Mouse (Mus musculus): ENCODE measurements around the gene Itga9. TPM values are rescaled to one million over a fixed set of nuclear protein-coding genes. Genes with fewer than 3 reads are reported as not detected.

The Itga9 gene
- polyA plus RNA-seq (2012; fragmentation: generic; extraction: Trizol) = not detected
- long read RNA-seq, experiment 1 = 0 reads
- long read RNA-seq, experiment 2 = 0 reads

DNA sequence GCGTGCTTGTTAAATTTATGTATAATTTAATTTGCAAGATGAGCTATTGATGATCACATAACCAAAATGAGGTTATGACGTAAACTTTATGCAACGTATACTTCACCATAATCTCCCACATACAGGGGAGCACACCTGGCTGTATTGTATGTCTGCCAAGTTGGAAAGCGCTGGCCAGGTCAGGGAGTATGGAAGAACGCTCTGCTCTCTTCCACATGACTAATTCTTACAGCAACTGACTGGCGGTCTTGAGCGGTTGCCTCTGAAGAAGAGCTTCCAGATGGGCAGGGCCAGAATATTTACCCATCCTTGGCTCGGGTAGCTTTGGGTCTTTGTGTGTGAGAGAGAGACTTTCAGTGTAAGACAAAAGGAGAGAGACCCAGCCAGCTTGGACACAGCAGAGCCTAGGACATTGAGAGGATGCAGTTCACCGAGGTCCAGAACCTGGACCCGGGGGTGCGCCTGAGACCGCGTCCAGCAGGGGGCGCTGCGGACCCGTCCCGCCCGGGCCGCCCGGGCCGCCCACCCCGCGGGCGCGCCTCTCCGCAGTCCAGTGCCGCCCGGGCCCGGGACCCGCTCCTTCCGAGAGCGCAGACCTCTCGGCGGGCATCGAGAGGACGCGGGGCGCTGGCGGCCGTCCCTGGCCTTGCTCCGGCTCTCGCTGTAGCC lies at the start of gene Itga9:
Gene Itga9 (plus strand): TSS at position 543 of the 669 bp plus-strand sequence.
- Histone ChIP-seq H3K27me3 (ENCODE audit: control insufficient read depth, insufficient read depth, insufficient read length) (peaks cover 51% of the 10 kb centered on the region), H3K79me3 (ENCODE audit: low read depth) (no peaks in the 10 kb centered on the region), H3K79me2 (ENCODE audit: control insufficient read depth, insufficient read depth) (no peaks in the 10 kb centered on the region), H3K36me3 (ENCODE audit: control insufficient read depth, insufficient read depth) (no peaks in the 10 kb centered on the region), H3ac (ENCODE audit: control insufficient read depth, insufficient read length, low read depth) (no peak within 1 kb of the TSS), H3K4me3 (ENCODE audit: insufficient read depth, poor library complexity, severe bottlenecking) (no peak within 1 kb of the TSS)
- TF ChIP-seq MAX (IDR thresholded peaks at IDR 0.05) = no peak
- peak; percentile 75 for TF ChIP-seq CTCF (IDR thresholded peaks at IDR 0.05; ENCODE audit: control insufficient read depth, insufficient read depth, insufficient read length)

DNA sequence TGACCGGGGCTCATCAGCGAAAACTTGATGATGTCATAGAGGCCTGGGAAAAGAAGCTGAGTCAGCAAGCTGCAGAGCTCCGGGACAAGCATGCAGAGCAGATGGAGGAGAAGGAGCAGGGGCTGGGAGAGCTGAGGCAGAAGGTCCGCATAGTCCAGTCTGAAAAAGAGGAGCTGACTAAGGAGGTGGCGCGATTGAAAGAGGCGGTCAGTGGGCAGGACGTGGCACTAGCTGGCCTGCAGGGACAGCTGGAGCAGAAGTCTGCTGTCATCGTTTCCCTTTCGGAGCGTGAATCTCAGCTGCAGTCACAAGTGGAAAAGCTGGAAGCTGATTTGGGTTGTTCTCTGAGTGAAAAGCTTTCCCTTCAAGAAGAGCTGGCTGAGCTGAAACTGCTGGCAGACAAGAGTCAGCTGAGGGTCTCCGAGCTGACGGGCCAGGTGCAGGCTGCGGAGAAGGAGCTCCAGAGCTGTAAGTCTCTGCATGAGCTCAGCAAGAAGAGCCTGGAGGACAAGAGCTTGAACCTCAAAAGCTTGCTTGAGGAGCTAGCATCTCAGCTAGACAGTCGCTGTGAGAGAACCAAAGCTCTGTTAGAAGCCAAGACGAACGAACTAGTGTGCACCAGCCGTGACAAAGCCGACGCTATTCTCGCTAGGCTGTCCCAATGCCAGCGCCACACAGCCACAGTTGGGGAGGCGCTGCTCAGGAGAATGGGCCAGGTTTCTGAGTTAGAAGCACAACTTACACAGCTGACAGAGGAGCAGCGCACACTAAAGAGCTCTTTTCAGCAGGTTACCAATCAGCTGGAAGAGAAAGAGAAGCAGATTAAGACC lies 49.3 kb upstream of the Itga9 start:
- Histone ChIP-seq H3K36me3 (ENCODE audit: control insufficient read depth, insufficient read depth) (peaks cover 38% of the 10 kb centered on the region), H3K27me3 (ENCODE audit: control insufficient read depth, insufficient read depth, insufficient read length) (no peaks in the 10 kb centered on the region), H3K79me2 (ENCODE audit: control insufficient read depth, insufficient read depth) (no peaks in the 10 kb centered on the region), H3K4me3 (ENCODE audit: insufficient read depth, poor library complexity, severe bottlenecking) (no peak overlapping the region), H3ac (ENCODE audit: control insufficient read depth, insufficient read length, low read depth) (no peak overlapping the region), H3K79me3 (ENCODE audit: low read depth) (no peaks in the 10 kb centered on the region)
- TF ChIP-seq MYOD1 (IDR thresholded peaks at IDR 0.05; ENCODE audit: control insufficient read depth, insufficient read length, low read depth) = no peak
- no peak for TF ChIP-seq FOSL1 (IDR thresholded peaks at IDR 0.05; ENCODE audit: insufficient read depth, low read length, poor library complexity, severe bottlenecking)
- no peak for TF ChIP-seq CTCF (IDR thresholded peaks at IDR 0.05; ENCODE audit: control insufficient read depth, insufficient read depth, insufficient read length)
- no peak for TF ChIP-seq MAX (IDR thresholded peaks at IDR 0.05)
- no peak for TF ChIP-seq CEBPB (IDR thresholded peaks at IDR 0.05; ENCODE audit: low read depth)
- TF ChIP-seq MYOG (IDR thresholded peaks at IDR 0.05; ENCODE audit: control insufficient read depth, extremely low read depth, insufficient read length) = no peak
- no peak for TF ChIP-seq USF1 (IDR thresholded peaks at IDR 0.05; ENCODE audit: low read depth)

DNA sequence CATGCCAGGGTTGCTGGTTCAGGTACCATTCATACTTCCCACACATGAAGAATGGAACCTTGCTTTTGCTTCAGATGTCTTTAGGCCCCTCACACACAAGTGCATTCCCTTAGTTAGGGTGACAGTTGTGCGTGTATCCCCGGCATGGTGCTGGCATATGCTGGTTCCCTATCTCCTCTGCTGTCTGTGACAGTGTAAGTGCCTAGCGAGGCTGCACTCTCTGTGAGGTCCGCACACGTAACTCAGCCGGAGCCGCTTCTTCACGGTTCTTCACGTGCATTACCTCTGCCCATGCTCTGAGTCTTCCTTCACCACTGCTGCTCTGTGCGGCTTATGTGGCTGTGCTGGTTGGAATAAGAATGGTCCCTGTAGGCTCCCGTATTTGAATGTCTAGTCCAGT lies 43.1 kb upstream of the Itga9 start:
- peaks cover 42% of the 10 kb centered on the region for H3K36me3 ChIP-seq (ENCODE audit: control insufficient read depth, insufficient read depth)
- H3K79me2 ChIP-seq (ENCODE audit: control insufficient read depth, insufficient read depth) = no peaks in the 10 kb centered on the region
- TF ChIP-seq MYOG (IDR thresholded peaks at IDR 0.05; ENCODE audit: control insufficient read depth, extremely low read depth, insufficient read length) = no peak
- TF ChIP-seq CTCF (IDR thresholded peaks at IDR 0.05; ENCODE audit: control insufficient read depth, insufficient read depth, insufficient read length) = no peak
- no peak for TF ChIP-seq USF1 (IDR thresholded peaks at IDR 0.05; ENCODE audit: low read depth)
- no peak overlapping the region for H3ac ChIP-seq (ENCODE audit: control insufficient read depth, insufficient read length, low read depth)
- H3K79me3 ChIP-seq (ENCODE audit: low read depth) = no peaks in the 10 kb centered on the region
- H3K4me3 ChIP-seq (ENCODE audit: insufficient read depth, poor library complexity, severe bottlenecking) = no peak overlapping the region
- no peaks in the 10 kb centered on the region for H3K27me3 ChIP-seq (ENCODE audit: control insufficient read depth, insufficient read depth, insufficient read length)

DNA sequence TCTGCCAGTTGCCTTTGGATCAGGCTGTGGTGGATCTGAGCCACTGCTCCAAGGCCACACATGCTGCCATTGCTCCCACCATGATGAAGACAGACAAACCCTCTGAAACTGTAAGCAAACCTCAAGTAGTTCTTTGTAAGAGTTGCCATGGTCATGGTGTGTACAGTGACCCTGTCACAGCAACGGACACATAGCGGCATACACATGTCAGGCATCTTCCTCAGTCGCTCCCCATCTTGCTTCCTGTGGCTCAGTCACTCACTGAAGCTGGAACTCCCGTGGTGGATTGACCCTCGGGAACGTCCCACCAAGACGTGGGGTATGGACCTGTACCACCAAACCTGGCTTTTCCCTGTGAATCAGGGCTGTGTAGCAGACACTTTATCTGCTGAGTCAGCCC lies 42.6 kb upstream of the Itga9 start:
- Histone ChIP-seq H3K36me3 (ENCODE audit: control insufficient read depth, insufficient read depth) (peaks cover 42% of the 10 kb centered on the region), H3K79me3 (ENCODE audit: low read depth) (no peaks in the 10 kb centered on the region), H3K79me2 (ENCODE audit: control insufficient read depth, insufficient read depth) (no peaks in the 10 kb centered on the region), H3K4me3 (ENCODE audit: insufficient read depth, poor library complexity, severe bottlenecking) (no peak overlapping the region), H3ac (ENCODE audit: control insufficient read depth, insufficient read length, low read depth) (no peak overlapping the region), H3K27me3 (ENCODE audit: control insufficient read depth, insufficient read depth, insufficient read length) (no peaks in the 10 kb centered on the region)
- TF ChIP-seq MYOG (IDR thresholded peaks at IDR 0.05; ENCODE audit: control insufficient read depth, extremely low read depth, insufficient read length) (no peak), USF1 (IDR thresholded peaks at IDR 0.05; ENCODE audit: low read depth) (no peak), CTCF (IDR thresholded peaks at IDR 0.05; ENCODE audit: control insufficient read depth, insufficient read depth, insufficient read length) (no peak), CEBPB (IDR thresholded peaks at IDR 0.05; ENCODE audit: low read depth) (no peak), MAX (IDR thresholded peaks at IDR 0.05) (no peak), MYOD1 (IDR thresholded peaks at IDR 0.05; ENCODE audit: control insufficient read depth, insufficient read length, low read depth) (no peak), FOSL1 (IDR thresholded peaks at IDR 0.05; ENCODE audit: insufficient read depth, low read length, poor library complexity, severe bottlenecking) (no peak)

DNA sequence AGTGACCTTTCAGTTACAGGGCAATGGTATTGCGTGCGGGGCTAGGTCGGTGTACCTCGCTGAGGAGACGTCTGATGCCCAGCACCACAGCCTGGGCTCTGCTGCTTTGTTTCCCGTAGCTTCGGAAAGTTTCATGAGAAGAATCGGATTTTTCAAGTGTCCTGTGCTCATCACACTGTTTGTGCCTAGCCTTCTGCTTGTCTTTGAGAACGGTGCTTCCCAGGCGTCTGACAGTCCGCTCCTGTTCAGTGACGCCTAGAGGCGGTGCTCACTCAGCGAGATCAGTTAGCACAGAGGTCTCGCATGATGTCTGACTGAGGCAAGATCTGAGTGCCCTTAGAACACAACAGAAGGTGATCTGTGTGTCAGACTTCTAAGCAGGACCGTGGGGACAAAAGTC lies 41.8 kb upstream of the Itga9 start:
- TF ChIP-seq FOSL1 (IDR thresholded peaks at IDR 0.05; ENCODE audit: insufficient read depth, low read length, poor library complexity, severe bottlenecking) (no peak), CTCF (IDR thresholded peaks at IDR 0.05; ENCODE audit: control insufficient read depth, insufficient read depth, insufficient read length) (no peak), MAX (IDR thresholded peaks at IDR 0.05) (no peak), MYOD1 (IDR thresholded peaks at IDR 0.05; ENCODE audit: control insufficient read depth, insufficient read length, low read depth) (no peak), USF1 (IDR thresholded peaks at IDR 0.05; ENCODE audit: low read depth) (no peak), MYOG (IDR thresholded peaks at IDR 0.05; ENCODE audit: control insufficient read depth, extremely low read depth, insufficient read length) (no peak), CEBPB (IDR thresholded peaks at IDR 0.05; ENCODE audit: low read depth) (no peak)
- H3K4me3 ChIP-seq (ENCODE audit: insufficient read depth, poor library complexity, severe bottlenecking) = no peak overlapping the region
- H3K79me3 ChIP-seq (ENCODE audit: low read depth) = no peaks in the 10 kb centered on the region
- H3ac ChIP-seq (ENCODE audit: control insufficient read depth, insufficient read length, low read depth) = no peak overlapping the region
- H3K79me2 ChIP-seq (ENCODE audit: control insufficient read depth, insufficient read depth) = no peaks in the 10 kb centered on the region
- peaks cover 43% of the 10 kb centered on the region for H3K36me3 ChIP-seq (ENCODE audit: control insufficient read depth, insufficient read depth)
- H3K27me3 ChIP-seq (ENCODE audit: control insufficient read depth, insufficient read depth, insufficient read length) = no peaks in the 10 kb centered on the region
